Mouse (Mus musculus) gastrocnemius, postnatal 4 days (tissue): ENCODE data around the gene Gm20388. TPM values are rescaled to one million over a fixed set of nuclear protein-coding genes. Genes with fewer than 3 reads are reported as not detected.

ENCODE experiments used
- DNase-seq, 2 experiments: peaks; one replicate each; pipeline ENCODE4 v3.0.0; 2021 to 2022; ENCODE audit warnings: low spot score in 2 of 2, mixed read lengths in 2 of 2
- total RNA-seq, 2 experiments: library from RNA; stranded (reverse); gene quantifications; 2 replicates each; pipeline ENCODE4 v1.2.3; 2021

Gene Gm20388
- total RNA-seq, 2 experiments from 2014 or later = 12.8 to 22.8 TPM

GRCm38 (mm10) chr8:123854733-123855475 is 3944.3 kb downstream of the Gm20388 start:
- DNase-seq = no peak

GRCm38 (mm10) chr8:123857361-123857760 is 3946.7 kb downstream of the Gm20388 start:
- DNase-seq = no peak

- no peak for DNase-seq
Observed at GRCm38 (mm10) chr8:123858574-123858940, 3947.9 kb downstream of the Gm20388 start.

- DNase-seq = peak; percentile 77 to 91
Observed at GRCm38 (mm10) chr8:123858941-123859647, 3948.5 kb downstream of the Gm20388 start.

- DNase-seq = peak in 1 of 2 experiments; percentile 47
Observed at GRCm38 (mm10) chr8:123859648-123860259, 3949.1 kb downstream of the Gm20388 start, which contains the start of gene Ccsap. TSS of gene Ccsap (minus strand) at chr8:123860209.

- DNase-seq = no peak
Observed at GRCm38 (mm10) chr8:123860386-123860785, 3949.7 kb downstream of the Gm20388 start.

- DNase-seq = no peak
Observed at GRCm38 (mm10) chr8:123865786-123866185, 3955.1 kb downstream of the Gm20388 start.

- DNase-seq = no peak
Observed at GRCm38 (mm10) chr8:123866971-123867370, 3956.3 kb downstream of the Gm20388 start.

GRCm38 (mm10) chr8:123872048-123872447 is 3961.4 kb downstream of the Gm20388 start:
- DNase-seq = peak in 1 of 2 experiments; percentile 40

- DNase-seq = no peak
Observed at GRCm38 (mm10) chr8:123873364-123873763, 3962.7 kb downstream of the Gm20388 start.

GRCm38 (mm10) chr8:123874324-123874723 is 3963.7 kb downstream of the Gm20388 start:
- DNase-seq = no peak

GRCm38 (mm10) chr8:123877865-123878264 is 3967.2 kb downstream of the Gm20388 start:
- no peak for DNase-seq

- DNase-seq = no peak
Observed at GRCm38 (mm10) chr8:123880271-123880670, 3969.6 kb downstream of the Gm20388 start.

GRCm38 (mm10) chr8:123880821-123881350 is 3970.2 kb downstream of the Gm20388 start:
- no peak for DNase-seq

- no peak for DNase-seq
Observed at GRCm38 (mm10) chr8:123882412-123882811, 3971.8 kb downstream of the Gm20388 start.

GRCm38 (mm10) chr8:123883094-123883493 is 3972.5 kb downstream of the Gm20388 start:
- DNase-seq = peak in 1 of 2 experiments; percentile 52

- no peak for DNase-seq
Observed at GRCm38 (mm10) chr8:123884721-123885565, 3974.3 kb downstream of the Gm20388 start.

GRCm38 (mm10) chr8:123887163-123887562 is 3976.5 kb downstream of the Gm20388 start:
- DNase-seq = no peak

- no peak for DNase-seq
Observed at GRCm38 (mm10) chr8:123887956-123888355, 3977.3 kb downstream of the Gm20388 start.

GRCm38 (mm10) chr8:123889797-123890196 is 3979.2 kb downstream of the Gm20388 start:
- DNase-seq = no peak

GRCm38 (mm10) chr8:123891271-123891670 is 3980.6 kb downstream of the Gm20388 start:
- DNase-seq = peak in 1 of 2 experiments; percentile 71
